Mouse (Mus musculus) olfactory bulb, adult 2 months (tissue): ENCODE data around the gene Sned1.

Source experiments
- CTCF ChIP-seq: fragments of 200-500 bp; IDR thresholded peaks from 2 replicates; pipeline ENCODE4 v1.5.1; 2012; ENCODE audit warnings: low read depth, mild to moderate bottlenecking, low read length, moderate library complexity; ENCODE audit not compliant: insufficient read depth
- POLR2A ChIP-seq: fragments of 200-500 bp; IDR thresholded peaks from 2 replicates; pipeline ENCODE4 v1.6.1; 2012; ENCODE audit warnings: mild to moderate bottlenecking, low read depth, low read length, moderate library complexity; ENCODE audit not compliant: insufficient read depth

GRCm38 (mm10) chr1:93229221-93229620 is 6.4 kb upstream of the Sned1 start:
- TF ChIP-seq CTCF (no peak), POLR2A (no peak)
